Mouse (Mus musculus) lung, adult 2 months (tissue): ENCODE measurements around the gene Arpp21. TPM values are rescaled to one million over a fixed set of nuclear protein-coding genes. Genes with fewer than 3 reads are reported as not detected.

Experiments
- DNase-seq: peaks from one replicate; pipeline ENCODE4 v3.0.0; 2022
- H3K4me1 ChIP-seq: fragments of 200-500 bp; 2 replicates; pipeline ENCODE4 v1.6.1; 2011; ENCODE audit warnings: low read length; ENCODE audit not compliant: control insufficient read depth, insufficient read depth
- H3K4me3 ChIP-seq: fragments of 200-500 bp; replicated peaks from 2 replicates; pipeline ENCODE3; 2011; ENCODE audit warnings: low read depth, mild to moderate bottlenecking, control low read depth, low read length; ENCODE audit errors: extremely low read depth
- CTCF ChIP-seq: fragments of 200-500 bp; IDR thresholded peaks from 2 replicates; pipeline ENCODE4 v1.5.1; 2011; ENCODE audit warnings: mild to moderate bottlenecking, low read length, control low read depth; ENCODE audit not compliant: insufficient read depth
- POLR2A ChIP-seq: fragments of 200-500 bp; IDR thresholded peaks from 2 replicates; pipeline ENCODE4 v1.6.1; 2011; ENCODE audit warnings: low read depth, mild to moderate bottlenecking, control low read depth, low read length, borderline replicate concordance; ENCODE audit errors: extremely low read depth
- WGBS: fragments of 180-500 bp; shearing (Covaris S2); methylation state at CpG from one replicate; pipeline ENCODE4 v1.1.7; 2018; 5-methylcytosine and 5-hydroxymethylcytosine counted together
- polyA plus RNA-seq: library from polyadenylated mRNA; depleted of rRNA; stranded (reverse); fragments of >200 nt; gene quantifications from 2 replicates; pipeline ENCODE4 v1.2.3, GENCODE M21; 2012

Gene Arpp21
- polyA plus RNA-seq, 1 experiment: 1.0 TPM

GRCm38 (mm10) chr9:112215030-112215806 lies 20.5 kb downstream of the Arpp21 start:
- DNase-seq: no peak
- Histone ChIP-seq H3K4me3 (no peak overlapping the region), H3K4me1 (no peaks in the 10 kb centered on the region)
- TF ChIP-seq POLR2A (no peak), CTCF (no peak)
- 35% methylated on average over 10 of the region's 10 CpGs for WGBS

GRCm38 (mm10) chr9:112213411-112214255 lies 22.1 kb downstream of the Arpp21 start:
- 46% methylated on average over 10 of the region's 10 CpGs for WGBS
- TF ChIP-seq CTCF: 0 out of 2 replicates have a peak, but pooled peaks have one; percentile 15
- TF ChIP-seq POLR2A: no peak
- no peak for DNase-seq
- H3K4me3 ChIP-seq: no peak overlapping the region
- no peaks in the 10 kb centered on the region for H3K4me1 ChIP-seq

- 65% methylated on average over 3 of the region's 3 CpGs for whole genome bisulfite sequencing
- DNase-seq: no peak
- Histone ChIP-seq H3K4me1 (no peaks in the 10 kb centered on the region), H3K4me3 (no peak overlapping the region)
- TF ChIP-seq POLR2A (no peak), CTCF (no peak)
These were observed 25.9 kb downstream of the Arpp21 start for GRCm38 (mm10) chr9:112209803-112210202.

GRCm38 (mm10) chr9:112207767-112208166 lies 28.0 kb downstream of the Arpp21 start:
- H3K4me1 ChIP-seq: no peaks in the 10 kb centered on the region
- DNase-seq: no peak
- 21% methylated on average over 4 of the region's 4 CpGs for WGBS
- TF ChIP-seq CTCF (no peak), POLR2A (no peak)
- no peak overlapping the region for H3K4me3 ChIP-seq

- 61% methylated on average over 6 of the region's 6 CpGs for WGBS
- Histone ChIP-seq H3K4me1 (no peaks in the 10 kb centered on the region), H3K4me3 (no peak overlapping the region)
- no peak for TF ChIP-seq POLR2A
- TF ChIP-seq CTCF: no peak
- DNase-seq: no peak
These were observed 37.4 kb downstream of the Arpp21 start for GRCm38 (mm10) chr9:112198296-112198695.

GRCm38 (mm10) chr9:112194049-112194448 lies 41.7 kb downstream of the Arpp21 start:
- Histone ChIP-seq H3K4me3 (no peak overlapping the region), H3K4me1 (no peaks in the 10 kb centered on the region)
- no peak for DNase-seq
- TF ChIP-seq POLR2A: no peak
- no peak for TF ChIP-seq CTCF

GRCm38 (mm10) chr9:112189394-112189793 lies 46.3 kb downstream of the Arpp21 start:
- 89% methylated on average over 10 of the region's 10 CpGs for WGBS
- DNase-seq: no peak
- Histone ChIP-seq H3K4me1 (no peaks in the 10 kb centered on the region), H3K4me3 (no peak overlapping the region)
- TF ChIP-seq POLR2A (no peak), CTCF (no peak)

GRCm38 (mm10) chr9:112188358-112188893 lies 47.3 kb downstream of the Arpp21 start:
- H3K4me1 ChIP-seq: no peaks in the 10 kb centered on the region
- WGBS: 62% methylated on average over 12 of the region's 12 CpGs
- no peak for TF ChIP-seq POLR2A
- no peak for TF ChIP-seq CTCF

GRCm38 (mm10) chr9:112187667-112188066 lies 48.1 kb downstream of the Arpp21 start:
- TF ChIP-seq CTCF: no peak
- no peak for TF ChIP-seq POLR2A
- Histone ChIP-seq H3K4me1 (no peaks in the 10 kb centered on the region), H3K4me3 (no peak overlapping the region)
- 69% methylated on average over 14 of the region's 14 CpGs for WGBS
- no peak for DNase-seq

More at GRCm38 (mm10) chr9:112188358-112188893, 47.3 kb downstream of the Arpp21 start:
- DNase-seq: no peak
- no peak overlapping the region for H3K4me3 ChIP-seq
